Mouse (Mus musculus): ENCODE results near the gene Slc9a5.

Gene Slc9a5

DNA sequence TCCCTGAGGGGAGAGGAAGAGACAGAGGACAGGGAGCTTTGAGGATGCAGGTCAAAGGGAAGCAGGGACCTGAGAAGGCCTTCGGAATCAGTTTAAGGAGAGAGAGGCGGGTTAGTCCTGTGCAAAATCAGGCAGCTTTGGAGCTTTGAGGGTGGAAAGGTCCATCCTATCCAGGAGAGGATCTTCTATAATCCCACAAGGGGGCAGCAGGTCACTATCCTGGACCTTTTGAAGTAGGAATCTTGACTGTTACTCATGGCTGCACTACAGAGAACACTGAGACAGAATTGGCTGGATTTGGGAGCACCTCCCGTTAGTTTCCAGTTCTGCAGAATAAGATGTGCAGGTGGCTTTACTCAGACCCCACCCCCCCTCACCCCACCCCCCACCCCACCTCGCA, 11.0 kb downstream of the Slc9a5 start:
- POLR2A ChIA-PET, result interaction anchor here in 2 of 4 experiments (0.6 to 2.7 kb wide), 10 partner anchors 9 to 186 kb away, joined by 3 to 8 read pairs (median 4); partner anchors contain the start of genes Fhod1 (in 2 of the 2), Plekhg4 (in 1 of the 2) and Slc9a5 (in 1 of the 2)

DNA sequence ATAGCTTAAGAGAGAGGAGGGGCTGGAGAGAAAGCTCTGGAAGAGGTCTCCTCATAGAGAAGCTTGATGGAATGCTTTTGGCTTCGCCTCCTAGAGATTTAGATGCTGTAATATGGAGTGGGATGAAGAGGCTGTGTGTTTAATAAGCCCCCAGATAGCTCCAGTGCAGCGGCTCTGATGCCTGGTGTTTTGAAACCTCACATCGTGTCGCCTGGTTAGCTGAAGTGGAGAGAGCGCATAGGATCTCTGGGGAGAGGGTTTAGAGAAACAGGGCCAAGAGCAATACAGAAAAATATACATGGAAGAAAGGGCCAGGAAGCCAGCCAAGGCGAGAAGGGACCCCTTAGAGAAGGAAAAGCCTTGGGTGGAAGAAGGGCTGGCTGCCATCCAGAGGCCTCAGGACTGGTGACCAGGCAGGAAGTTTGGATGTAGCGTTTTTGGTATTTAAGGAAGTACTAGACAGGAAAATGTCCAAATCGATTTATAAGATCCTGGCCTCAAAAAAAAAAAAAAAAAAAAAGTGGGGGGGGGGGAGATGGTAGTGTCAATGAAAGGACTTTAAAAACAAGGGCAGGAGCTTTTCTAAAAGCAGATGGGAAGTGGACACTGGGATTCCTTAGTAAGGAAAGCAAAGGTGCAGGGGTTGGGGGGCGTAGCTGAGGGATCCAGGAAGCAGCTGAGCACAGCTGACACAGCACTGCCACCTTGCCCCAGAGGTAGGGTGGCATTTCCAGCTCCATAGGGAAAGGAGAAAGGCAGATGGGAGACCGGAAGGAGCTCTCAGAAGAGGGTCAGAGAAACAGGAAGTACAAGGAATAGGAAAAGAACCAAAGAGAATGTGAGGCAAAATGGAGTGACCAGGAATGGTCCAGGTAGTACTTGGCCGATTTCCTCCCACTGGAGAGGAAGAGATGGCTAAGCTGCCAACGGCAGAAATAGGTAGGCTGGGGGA, 13.4 kb downstream of the Slc9a5 start:
- CTCF ChIA-PET, result interaction anchor here (0.6 to 6.8 kb wide), 8 partner anchors 11 to 465 kb away, joined by 3 to 46 read pairs (median 6); no protein-coding TSS in a partner anchor
- POLR2A ChIA-PET, result interaction anchor here in 3 of 4 experiments (0.5 to 4.8 kb wide), 9 partner anchors 10 to 366 kb away, joined by 3 to 21 read pairs (median 3); partner anchors contain the start of gene E2f4 (in 1 of the 3)

More for the DNA sequence above, 11.0 kb downstream of the Slc9a5 start:
- CTCF ChIA-PET, result interaction anchor here (0.5 to 6.8 kb wide), 24 partner anchors 10 to 156 kb away, joined by 3 to 46 read pairs (median 4); partner anchors contain the start of genes Fhod1 (in 1 of the 4), Plekhg4 (in 1 of the 4), Slc9a5 (in 1 of the 4) and Tppp3 (in 1 of the 4)

- CTCF ChIA-PET, result interaction anchor here in 2 of 4 experiments (0.7 to 1.0 kb wide), 4 partner anchors 30 to 173 kb away, joined by 3 to 5 read pairs (median 3); no protein-coding TSS in a partner anchor
- POLR2A ChIA-PET, result interaction anchor here in 1 of 4 experiments (0.8 kb wide), 1 partner anchor 19 kb away, joined by 3 read pairs; the partner anchor contains the start of gene Fhod1
These were observed 18.5 kb downstream of the Slc9a5 start for GRCm38 (mm10) chr8:105367107-105367506.

DNA sequence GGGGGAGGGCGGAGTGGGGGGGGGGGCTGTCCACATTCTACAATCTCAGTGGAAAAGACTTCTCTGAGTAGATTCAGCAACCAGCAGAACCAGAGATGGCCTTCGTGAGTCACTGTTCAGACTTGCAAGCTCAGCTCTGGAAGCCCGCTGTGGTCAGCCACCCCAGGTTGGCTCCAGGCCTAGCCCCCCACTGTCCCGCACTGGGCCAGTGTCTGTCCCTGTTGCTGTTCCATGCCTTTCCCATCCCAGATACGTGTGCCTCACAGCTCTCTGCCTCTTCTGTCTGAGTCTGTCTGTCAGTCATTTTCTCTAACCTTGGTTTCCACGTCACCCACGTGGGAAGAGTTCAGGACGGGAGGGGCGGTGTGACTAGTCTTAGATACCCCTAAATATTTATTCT, 23.8 kb downstream of the Slc9a5 start:
- ChIA-PET POLR2A (interaction anchor here in 2 of 4 experiments (0.6 to 1.7 kb wide), 6 partner anchors 8 to 62 kb away, joined by 3 to 4 read pairs (median 3); partner anchors contain the start of genes Fhod1 (in 1 of the 2) and Slc9a5 (in 1 of the 2)), CTCF (interaction anchor here in 3 of 4 experiments (0.6 to 2.1 kb wide), 4 partner anchors 13 to 67 kb away, joined by 3 to 16 read pairs (median 4); no protein-coding TSS in a partner anchor)

GRCm38 (mm10) chr8:105373032-105373431, 24.4 kb downstream of the Slc9a5 start, which contains the start of gene Plekhg4:
Plekhg4 (plus strand) TSS chr8:105373274.
- ChIA-PET POLR2A (interaction anchor here in 2 of 4 experiments (0.6 to 1.9 kb wide), 6 partner anchors 9 to 62 kb away, joined by 3 to 5 read pairs (median 3); partner anchors contain the start of gene Slc9a5 (in 1 of the 2)), CTCF (interaction anchor here in 3 of 4 experiments (0.6 to 4.2 kb wide), 7 partner anchors 14 to 119 kb away, joined by 3 to 26 read pairs (median 12); partner anchors contain the start of gene B3gnt9 (in 1 of the 3))

DNA sequence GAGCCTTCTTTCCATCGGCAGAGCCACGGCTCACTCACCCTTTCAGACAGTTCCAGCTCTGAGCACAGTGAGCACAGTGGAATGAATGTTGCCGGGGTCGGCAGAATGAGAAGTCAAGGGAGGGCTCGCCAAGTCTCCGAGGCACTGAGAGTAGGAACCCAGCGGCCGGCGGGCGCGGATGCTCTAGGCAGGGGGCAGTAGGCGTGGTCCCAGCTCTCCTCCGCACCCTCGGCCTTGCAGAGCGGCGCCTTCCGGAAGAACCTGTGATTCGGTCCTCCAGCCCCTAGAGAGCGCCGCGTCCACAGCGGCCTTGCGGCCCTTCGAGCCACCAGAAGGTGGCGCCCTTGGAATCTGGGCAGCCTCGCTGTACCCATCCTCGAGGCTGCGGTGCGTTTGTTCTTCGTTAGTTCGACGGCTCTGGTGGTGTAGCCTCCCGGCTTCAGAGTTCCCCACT, 25.9 kb downstream of the Slc9a5 start:
- ChIA-PET CTCF (interaction anchor here (0.5 to 4.2 kb wide), 84 partner anchors 9 to 1488 kb away, joined by 3 to 46 read pairs (median 4); partner anchors contain the start of genes Tppp3 (in 3 of the 4), Fhod1 (in 2 of the 4), Slc9a5 (in 2 of the 4) and 4931428F04Rik (in 1 of the 4)), POLR2A (interaction anchor here (0.6 to 2.0 kb wide), 14 partner anchors 9 to 461 kb away, joined by 3 to 8 read pairs (median 4); partner anchors contain the start of genes Fhod1 (in 3 of the 4) and Slc9a5 (in 2 of the 4))

- CTCF ChIA-PET, result interaction anchor here (0.5 to 3.2 kb wide), 14 partner anchors 8 to 258 kb away, joined by 3 to 14 read pairs (median 6); partner anchors contain the start of genes Atp6v0d1 (in 1 of the 4) and Ripor1 (in 1 of the 4)
- POLR2A ChIA-PET, result interaction anchor here (0.9 to 2.4 kb wide), 16 partner anchors 9 to 147 kb away, joined by 3 to 9 read pairs (median 4); partner anchors contain the start of genes Fhod1 (in 2 of the 4), Slc9a5 (in 1 of the 4) and Tppp3 (in 1 of the 4)
These were observed 30.0 kb downstream of the Slc9a5 start for GRCm38 (mm10) chr8:105378673-105379072.

GRCm38 (mm10) chr8:105380308-105380707, 31.7 kb downstream of the Slc9a5 start:
- ChIA-PET CTCF (interaction anchor here in 2 of 4 experiments (0.6 to 3.2 kb wide), 8 partner anchors 17 to 242 kb away, joined by 3 to 14 read pairs (median 5); no protein-coding TSS in a partner anchor), POLR2A (interaction anchor here in 2 of 4 experiments (0.6 to 1.8 kb wide), 4 partner anchors 9 to 152 kb away, joined by 3 to 5 read pairs (median 4); no protein-coding TSS in a partner anchor)

- ChIA-PET CTCF (interaction anchor here (0.6 to 3.1 kb wide), 9 partner anchors 9 to 742 kb away, joined by 3 to 11 read pairs (median 4); partner anchors contain the start of gene Ciao2b (in 1 of the 4)), POLR2A (interaction anchor here in 2 of 4 experiments (0.8 to 1.8 kb wide), 5 partner anchors 10 to 93 kb away, joined by 3 to 5 read pairs (median 3); no protein-coding TSS in a partner anchor)
These were observed 35.4 kb downstream of the Slc9a5 start for GRCm38 (mm10) chr8:105384070-105384469.

DNA sequence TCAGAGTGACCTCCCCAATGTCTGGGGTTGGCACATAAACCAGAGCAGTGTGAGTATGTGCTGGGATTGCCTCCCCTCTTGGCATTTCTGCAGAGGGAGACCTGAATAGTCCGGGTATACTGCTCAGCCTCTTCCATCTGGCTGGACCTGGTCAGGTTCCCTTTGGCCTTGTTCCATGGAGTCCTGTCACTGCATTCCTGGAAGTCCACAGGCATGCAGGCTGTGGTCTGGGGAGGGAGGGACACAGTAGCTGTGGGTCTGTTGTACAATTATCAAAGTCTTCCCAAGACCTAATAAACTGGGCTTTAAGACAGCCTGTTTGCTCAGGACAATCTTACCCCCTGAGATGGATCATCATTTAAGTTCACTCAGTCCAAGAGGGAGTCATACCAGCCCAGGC, 38.5 kb downstream of the Slc9a5 start:
- CTCF ChIA-PET, result interaction anchor here (0.9 to 1.8 kb wide), 6 partner anchors 9 to 16 kb away, joined by 3 to 7 read pairs (median 3); no protein-coding TSS in a partner anchor

GRCm38 (mm10) chr8:105389096-105389495, 40.5 kb downstream of the Slc9a5 start:
- ChIA-PET POLR2A (interaction anchor here in 2 of 4 experiments (0.6 to 1.3 kb wide), 5 partner anchors 9 to 41 kb away, joined by 3 to 4 read pairs (median 3); no protein-coding TSS in a partner anchor), CTCF (interaction anchor here in 2 of 4 experiments (0.6 to 2.6 kb wide), 4 partner anchors 8 to 25 kb away, joined by 3 to 8 read pairs (median 4); no protein-coding TSS in a partner anchor)

More for the DNA sequence above, 38.5 kb downstream of the Slc9a5 start:
- POLR2A ChIA-PET, result interaction anchor here in 1 of 4 experiments (0.7 to 2.3 kb wide), 4 partner anchors 9 to 86 kb away, joined by 3 to 9 read pairs (median 4); no protein-coding TSS in a partner anchor

- ChIA-PET CTCF (interaction anchor here in 3 of 4 experiments (1.2 to 6.7 kb wide), 5 partner anchors 18 to 139 kb away, joined by 3 to 26 read pairs (median 5); partner anchors contain the start of gene Plekhg4 (in 1 of the 3)), POLR2A (interaction anchor here in 3 of 4 experiments (0.9 to 1.9 kb wide), 5 partner anchors 9 to 55 kb away, joined by 3 to 5 read pairs (median 4); no protein-coding TSS in a partner anchor)
These were observed 44.6 kb downstream of the Slc9a5 start for GRCm38 (mm10) chr8:105393089-105393787.

- CTCF ChIA-PET, result interaction anchor here in 2 of 4 experiments (1.1 to 6.7 kb wide), 3 partner anchors 19 to 48 kb away, joined by 3 to 26 read pairs (median 10); partner anchors contain the start of gene Plekhg4 (in 1 of the 2)
- POLR2A ChIA-PET, result interaction anchor here in 3 of 4 experiments (1.0 to 1.9 kb wide), 8 partner anchors 8 to 44 kb away, joined by 3 to 5 read pairs (median 4); no protein-coding TSS in a partner anchor
These were observed 45.3 kb downstream of the Slc9a5 start for GRCm38 (mm10) chr8:105393915-105394314.

DNA sequence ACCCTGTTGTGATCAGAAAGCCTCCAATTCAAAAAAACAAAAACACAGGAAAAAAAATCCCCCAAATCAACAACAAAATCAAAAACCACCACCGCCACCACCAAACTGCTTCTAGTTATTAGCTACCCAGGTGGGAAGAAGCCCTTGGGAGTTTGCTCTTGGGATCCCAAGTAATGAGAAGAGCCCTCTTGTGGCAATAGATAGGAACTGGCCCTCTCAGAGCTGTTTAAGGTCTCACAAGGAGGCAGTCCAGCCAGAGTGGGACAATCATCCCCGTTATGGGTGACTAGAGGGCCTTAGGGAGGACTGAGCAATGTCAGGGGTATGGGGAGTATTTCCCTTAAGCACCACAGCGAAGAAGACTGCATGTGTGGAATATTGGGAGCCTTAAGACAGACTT, 49.1 kb downstream of the Slc9a5 start:
- POLR2A ChIA-PET, result interaction anchor here (0.7 to 1.4 kb wide), 12 partner anchors 8 to 366 kb away, joined by 3 to 5 read pairs (median 3); partner anchors contain the start of genes Slc9a5 (in 1 of the 4) and Tppp3 (in 1 of the 4)
- CTCF ChIA-PET, result interaction anchor here (0.5 to 6.7 kb wide), 55 partner anchors 8 to 1146 kb away, joined by 3 to 26 read pairs (median 3); partner anchors contain the start of genes Plekhg4 (in 2 of the 4), Slc9a5 (in 2 of the 4), Elmo3 (in 1 of the 4) and Kctd19 (in 1 of the 4)

DNA sequence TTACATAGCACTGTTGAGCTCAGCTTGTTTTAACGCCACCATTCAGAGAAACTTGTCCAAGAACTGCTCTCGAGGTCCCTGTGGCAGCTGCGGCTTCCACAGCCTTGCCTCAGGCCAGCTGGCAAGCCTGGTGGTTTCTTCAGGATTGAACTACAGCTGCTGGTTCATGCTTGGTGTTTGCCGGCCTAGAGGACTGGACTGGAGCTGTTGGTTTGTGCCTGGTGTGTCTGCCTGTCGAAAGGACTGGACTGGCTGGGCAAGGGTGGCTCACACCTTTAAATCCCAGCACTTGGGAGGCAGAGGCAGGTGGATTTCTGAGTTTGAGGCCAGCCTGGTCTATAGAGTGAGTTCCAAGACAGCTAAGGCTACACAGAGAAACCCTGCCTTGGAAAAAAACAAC, 51.4 kb downstream of the Slc9a5 start:
- POLR2A ChIA-PET, result interaction anchor here in 1 of 4 experiments (1.3 to 1.9 kb wide), 2 partner anchors 22 to 71 kb away, joined by 5 read pairs; partner anchors contain the start of gene Tppp3
- CTCF ChIA-PET, result interaction anchor here in 2 of 4 experiments (0.8 to 1.4 kb wide), 5 partner anchors 26 to 132 kb away, joined by 3 to 4 read pairs (median 3); no protein-coding TSS in a partner anchor
